26 mouse cellular contexts compared by ENCODE assay signal in genomic region chr2:11294643-11295191, GRCm38 (mm10).
DNase-seq lines count a peak whose midpoint lies in the region; ATAC-seq and TF ChIP-seq lines count a peak whose summit lies in the region.
"Had no signal": no experiment of that assay in that cellular context is flagged by ENCODE, and none has a peak within 500 bp of the region (broad histone marks: within the 10 kb centered on the region; RNA-seq: fewer than 3 reads in every experiment).

No protein-coding gene starts in this region.

- no peaks in the 10 kb centered on the region for H3K4me1 ChIP-seq in lung, postnatal 0 days (ENCODE audit: insufficient read depth, low read depth, low read length)
- no peaks in the 10 kb centered on the region for H3K4me1 ChIP-seq in liver, postnatal 0 days (ENCODE audit: insufficient read depth)
- H3K4me1 ChIP-seq: hindbrain, embryonic 15.5 days; limb, embryonic 13.5 days; liver, embryonic 12.5 days; midbrain, embryonic 15.5 days; neural tube, embryonic 12.5 days had no signal

- no peak for ATAC-seq in lung, postnatal 0 days
- ATAC-seq in liver, postnatal 0 days: no peak
- ATAC-seq: CD4-positive, CD25-positive, alpha-beta regulatory T cell, adult 4 months; forebrain, embryonic 15.5 days; liver, embryonic 12.5 days; midbrain, embryonic 15.5 days had no signal

- DNase-seq in heart, adult 11 months: peak; percentile 74
- no peak for DNase-seq in heart, adult 9 months (ENCODE audit: low spot score in 2 of 2)
- DNase-seq in kidney, postnatal 10 days: peak; percentile 38
- DNase-seq in kidney, adult 9 months: no peak
- DNase-seq in embryo, embryonic 10.5 days (ENCODE audit: low spot score): peak; percentile 8
- peak; percentile 15 for DNase-seq in lung, postnatal 0 days (ENCODE audit: low spot score)
- DNase-seq in Muller cell, postnatal 12 days (ENCODE audit: inconsistent ontology term): no peak
- no peak for DNase-seq in liver, postnatal 0 days
- DNase-seq: cerebellum, adult 11-12 months; cerebellum, postnatal 10 days; kidney, adult 11 months; kidney, postnatal 25 days; layer of hippocampus, postnatal 36 days; retina, postnatal 1 day; right cerebral cortex, postnatal 25 days; spleen, adult 18-20 months; thymus, adult 18-20 months; thymus, postnatal 36 days had no signal

- WGBS in lung, postnatal 0 days: 14% methylated on average over 5 of the region's 5 CpGs
- 73% methylated on average over 5 of the region's 5 CpGs for WGBS in liver, postnatal 0 days (ENCODE audit: insufficient replicate concordance)

- H3K27ac ChIP-seq in lung, postnatal 0 days (ENCODE audit: low read length): no peak overlapping the region
- H3K27ac ChIP-seq in liver, postnatal 0 days (ENCODE audit: low read depth): no peak overlapping the region
- H3K27ac ChIP-seq: forebrain, embryonic 15.5 days; heart, embryonic 13.5 days; hindbrain, embryonic 15.5 days; limb, embryonic 13.5 days; liver, embryonic 12.5 days; midbrain, embryonic 15.5 days; neural tube, embryonic 12.5 days had no signal

- H3K4me3 ChIP-seq in lung, postnatal 0 days (ENCODE audit: low read depth, low read length): no peak overlapping the region
- H3K4me3 ChIP-seq in liver, postnatal 0 days (ENCODE audit: low read depth, low read length): no peak overlapping the region
- H3K4me3 ChIP-seq: forebrain, embryonic 15.5 days; heart, embryonic 13.5 days; hindbrain, embryonic 15.5 days; limb, embryonic 13.5 days; liver, embryonic 12.5 days; midbrain, embryonic 15.5 days; neural tube, embryonic 12.5 days had no signal

- H3K4me2 ChIP-seq in lung, postnatal 0 days (replicated peaks; ENCODE audit: low read depth, low read length): no peak overlapping the region
- no peak overlapping the region for H3K4me2 ChIP-seq in liver, postnatal 0 days (ENCODE audit: low read depth, low read length)
- H3K4me2 ChIP-seq: forebrain, embryonic 15.5 days; heart, embryonic 13.5 days; hindbrain, embryonic 15.5 days; limb, embryonic 13.5 days; liver, embryonic 12.5 days; midbrain, embryonic 15.5 days; neural tube, embryonic 12.5 days had no signal

- no peak for TF ChIP-seq EP300 in lung, postnatal 0 days (IDR thresholded peaks at IDR 0.05)
- no peak for TF ChIP-seq EP300 in liver, postnatal 0 days (IDR thresholded peaks at IDR 0.05; ENCODE audit: low read depth)

- H3K27me3 ChIP-seq in lung, postnatal 0 days (replicated peaks; ENCODE audit: insufficient read depth, low read length): no peaks in the 10 kb centered on the region
- H3K27me3 ChIP-seq in liver, postnatal 0 days (ENCODE audit: insufficient read depth, low read length): no peaks in the 10 kb centered on the region
- H3K27me3 ChIP-seq: forebrain, embryonic 15.5 days; heart, embryonic 13.5 days; hindbrain, embryonic 15.5 days; limb, embryonic 13.5 days; liver, embryonic 12.5 days; midbrain, embryonic 15.5 days; neural tube, embryonic 12.5 days had no signal

- no peak for TF ChIP-seq CTCF in lung, postnatal 0 days (IDR thresholded peaks at IDR 0.05)
- TF ChIP-seq CTCF in liver, postnatal 0 days (IDR thresholded peaks at IDR 0.05; ENCODE audit: low read depth): no peak

- no peak overlapping the region for H3K9ac ChIP-seq in lung, postnatal 0 days (replicated peaks; ENCODE audit: low read depth)
- no peak overlapping the region for H3K9ac ChIP-seq in liver, postnatal 0 days (replicated peaks)
- H3K9ac ChIP-seq: forebrain, embryonic 15.5 days; heart, embryonic 13.5 days; hindbrain, embryonic 15.5 days; limb, embryonic 13.5 days; liver, embryonic 12.5 days; midbrain, embryonic 15.5 days; neural tube, embryonic 12.5 days had no signal

- no peaks in the 10 kb centered on the region for H3K36me3 ChIP-seq in lung, postnatal 0 days (ENCODE audit: insufficient read depth, low read length)
- H3K36me3 ChIP-seq in liver, postnatal 0 days (replicated peaks; ENCODE audit: insufficient read depth, low read length): no peaks in the 10 kb centered on the region
- H3K36me3 ChIP-seq: forebrain, embryonic 15.5 days; heart, embryonic 13.5 days; hindbrain, embryonic 15.5 days; limb, embryonic 13.5 days; liver, embryonic 12.5 days; midbrain, embryonic 15.5 days; neural tube, embryonic 12.5 days had no signal

- no peaks in the 10 kb centered on the region for H3K9me3 ChIP-seq in lung, postnatal 0 days (ENCODE audit: low read length)
- no peaks in the 10 kb centered on the region for H3K9me3 ChIP-seq in liver, postnatal 0 days (ENCODE audit: low read length)
- H3K9me3 ChIP-seq: forebrain, embryonic 15.5 days; heart, embryonic 13.5 days; hindbrain, embryonic 15.5 days; limb, embryonic 13.5 days; liver, embryonic 12.5 days; midbrain, embryonic 15.5 days; neural tube, embryonic 12.5 days had no signal

Comparison
In these comparisons a context has a peak if more than half of its experiments do, and no peak if none do; other contexts are left out.
1. DNase-seq: peak in heart, adult 11 months (single experiment), kidney, postnatal 10 days (single experiment), embryo, embryonic 10.5 days (single experiment) and lung, postnatal 0 days (single experiment); none in heart, adult 9 months (0 of 2), kidney, adult 9 months (single experiment), Muller cell, postnatal 12 days (single experiment) and liver, postnatal 0 days (single experiment).